Mouse (Mus musculus): ENCODE data around the gene Nudc.
"Not testable (repeated sequence)": the region's sequence is repeated elsewhere in the genome, so short reads cannot be mapped to it uniquely, and the experiment has no call there.

Gene Nudc

GRCm38 (mm10) chr4:133532777-133533176, 13.0 kb downstream of the Nudc start:
- no peak for DNase-seq

GRCm38 (mm10) chr4:133527788-133528187, 18.0 kb downstream of the Nudc start:
- no peak for DNase-seq

GRCm38 (mm10) chr4:133521502-133521901, 24.3 kb downstream of the Nudc start:
- no peak for DNase-seq

- DNase-seq: no peak
Observed at GRCm38 (mm10) chr4:133519369-133519665, 26.5 kb downstream of the Nudc start.

- no peak for DNase-seq
Observed at GRCm38 (mm10) chr4:133518601-133519368, 27.0 kb downstream of the Nudc start, which contains the start of gene Kdf1. Gene Kdf1 (plus strand): TSS chr4:133518963.

- DNase-seq: peak; percentile 83
Observed at GRCm38 (mm10) chr4:133512972-133513371, 32.8 kb downstream of the Nudc start.

- not testable (repeated sequence) for DNase-seq
Observed at GRCm38 (mm10) chr4:133512511-133512910, 33.3 kb downstream of the Nudc start.

- DNase-seq: peak; percentile 75
Observed at GRCm38 (mm10) chr4:133511050-133511449, 34.7 kb downstream of the Nudc start.

GRCm38 (mm10) chr4:133508990-133509389, 36.8 kb downstream of the Nudc start:
- peak; percentile 88 for DNase-seq

GRCm38 (mm10) chr4:133506573-133506972, 39.2 kb downstream of the Nudc start:
- DNase-seq: no peak

- DNase-seq: peak; percentile 34
Observed at GRCm38 (mm10) chr4:133504755-133505485, 40.9 kb downstream of the Nudc start.

GRCm38 (mm10) chr4:133504300-133504699, 41.5 kb downstream of the Nudc start:
- DNase-seq: no peak

- DNase-seq: peak; percentile 12
Observed at GRCm38 (mm10) chr4:133501514-133501913, 44.3 kb downstream of the Nudc start.

GRCm38 (mm10) chr4:133498160-133498724, 47.6 kb downstream of the Nudc start, which contains the start of gene Trnp1:
Gene Trnp1 (minus strand): TSS chr4:133498550.
- peak; percentile 94 for DNase-seq

- peak; percentile 71 for DNase-seq
Observed at GRCm38 (mm10) chr4:133497461-133498159, 48.2 kb downstream of the Nudc start.

GRCm38 (mm10) chr4:133496738-133497445, 48.9 kb downstream of the Nudc start:
- peak; percentile 78 for DNase-seq

GRCm38 (mm10) chr4:133495711-133496110, 50.1 kb downstream of the Nudc start:
- DNase-seq: peak; percentile 80

- DNase-seq: peak; percentile 53
Observed at GRCm38 (mm10) chr4:133494867-133495266, 50.9 kb downstream of the Nudc start.

GRCm38 (mm10) chr4:133494432-133494831, 51.4 kb downstream of the Nudc start:
- peak; percentile 85 for DNase-seq

- peak; percentile 49 for DNase-seq
Observed at GRCm38 (mm10) chr4:133493895-133494294, 51.9 kb downstream of the Nudc start.

- no peak for DNase-seq
Observed at GRCm38 (mm10) chr4:133491800-133492199, 54.0 kb downstream of the Nudc start.

- peak; percentile 49 for DNase-seq
Observed at GRCm38 (mm10) chr4:133489489-133490245, 56.1 kb downstream of the Nudc start.

All from cerebellum, adult 9-11 months (tissue).